Mouse (Mus musculus) hindbrain, embryonic 15.5 days (tissue): ENCODE data around the gene Vps39. TPM values are rescaled to one million over a fixed set of nuclear protein-coding genes. Genes with fewer than 3 reads are reported as not detected.

Source experiments
- ATAC-seq: fragments of 200-750 bp; cut with Nextera tagmentation; 2 replicates; pipeline ENCODE4 v1.8.0; 2017; ENCODE audit warnings: low read depth, moderate number of reproducible peaks, moderate TSS enrichment; ENCODE audit not compliant: low FRiP score
- H3K27ac ChIP-seq: fragments of 300-500 bp; sonication (generic); replicated peaks from 2 replicates; pipeline ENCODE4 v1.5.1; 2015; ENCODE audit warnings: mild to moderate bottlenecking, inconsistent platforms
- H3K27me3 ChIP-seq: fragments of 300-500 bp; sonication (generic); 2 replicates; pipeline ENCODE4 v1.6.1; 2015; ENCODE audit warnings: control low read depth, inconsistent platforms
- H3K36me3 ChIP-seq: fragments of 300-500 bp; sonication (generic); 2 replicates; pipeline ENCODE4 v1.6.1; 2015; ENCODE audit warnings: control low read depth, inconsistent platforms
- H3K4me1 ChIP-seq: fragments of 300-500 bp; sonication (generic); replicated peaks from 2 replicates; pipeline ENCODE4 v1.6.1; 2015; ENCODE audit warnings: control low read depth, inconsistent platforms
- H3K4me2 ChIP-seq: fragments of 300-500 bp; sonication (generic); 2 replicates; pipeline ENCODE4 v1.6.1; 2015; ENCODE audit warnings: moderate library complexity, mild to moderate bottlenecking, inconsistent platforms
- H3K4me3 ChIP-seq: fragments of 300-500 bp; sonication (generic); 2 replicates; pipeline ENCODE4 v1.5.1; 2015; ENCODE audit warnings: mild to moderate bottlenecking, inconsistent platforms
- H3K9ac ChIP-seq: fragments of 300-500 bp; sonication (generic); 2 replicates; pipeline ENCODE4 v1.6.1; 2015; ENCODE audit warnings: inconsistent platforms
- H3K9me3 ChIP-seq: fragments of 300-500 bp; sonication (generic); 2 replicates; pipeline ENCODE4 v1.6.1; 2016; ENCODE audit warnings: control low read depth, inconsistent platforms
- WGBS: fragments of 180-500 bp; shearing (Covaris S2); methylation state at CpG from one replicate; pipeline ENCODE4 v1.1.7; 2015; 5-methylcytosine and 5-hydroxymethylcytosine counted together
- polyA plus RNA-seq: library from polyadenylated mRNA; unstranded; fragments of >200 nt; fragmentation: Nextera tagmentation; extraction: Ambion mirVana; gene quantifications from 2 replicates; pipeline ENCODE4 v1.2.1, GENCODE M21; 2015

Vps39 gene
- 42.7 and 43.1 TPM in 2 replicates for polyA plus RNA-seq

DNA sequence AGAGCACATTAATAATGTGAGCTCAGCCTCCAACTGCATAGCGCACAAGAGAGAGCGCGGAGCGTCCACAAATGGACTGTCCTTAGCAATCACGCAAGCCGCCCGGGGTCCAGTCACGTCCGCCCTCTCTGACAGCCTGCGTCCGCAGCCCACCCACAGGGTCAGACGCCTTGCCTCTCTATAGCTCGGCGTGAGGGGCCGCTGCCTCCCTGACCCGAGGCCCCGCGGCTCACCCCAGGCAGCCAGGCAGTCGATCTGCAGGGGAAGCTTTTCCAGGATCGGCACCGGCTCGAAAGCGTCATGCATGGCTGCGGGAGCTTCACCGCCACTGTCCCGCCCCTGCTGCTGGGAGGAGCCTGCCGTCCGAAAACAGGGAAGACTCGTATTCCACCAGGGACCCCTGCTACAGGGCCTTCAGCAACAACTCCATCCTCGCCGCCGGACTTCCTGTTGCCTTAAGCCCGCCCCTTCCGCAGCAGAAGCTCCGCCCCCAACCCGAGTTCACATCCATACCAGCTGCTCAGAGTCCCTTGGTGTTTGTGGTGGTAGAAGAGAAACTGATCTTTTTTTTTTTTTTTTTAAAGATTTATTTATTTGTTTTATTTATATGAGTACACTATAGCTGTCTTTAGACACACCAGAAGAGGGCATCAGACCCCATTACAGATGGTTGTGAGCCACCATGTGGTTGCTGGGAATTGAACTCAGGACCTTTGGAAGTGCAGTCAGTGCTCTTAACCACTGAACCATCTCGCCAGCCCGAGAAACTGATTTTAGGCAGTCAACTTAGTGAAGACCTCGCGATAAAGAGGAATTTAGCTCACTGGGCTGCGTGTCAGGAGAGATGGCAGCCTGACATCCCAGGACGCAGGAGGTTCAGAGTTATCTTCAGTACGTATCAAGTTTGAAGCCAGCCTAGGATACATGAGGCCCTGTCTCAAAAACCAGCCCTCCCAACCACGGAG lies at the start of gene Vps39:
Vps39 (minus strand) TSS at position 456 of the 965 bp plus-strand sequence.
- peak; percentile 98 for ATAC-seq
- 11% methylated on average over 44 of the region's 44 CpGs for WGBS

DNA sequence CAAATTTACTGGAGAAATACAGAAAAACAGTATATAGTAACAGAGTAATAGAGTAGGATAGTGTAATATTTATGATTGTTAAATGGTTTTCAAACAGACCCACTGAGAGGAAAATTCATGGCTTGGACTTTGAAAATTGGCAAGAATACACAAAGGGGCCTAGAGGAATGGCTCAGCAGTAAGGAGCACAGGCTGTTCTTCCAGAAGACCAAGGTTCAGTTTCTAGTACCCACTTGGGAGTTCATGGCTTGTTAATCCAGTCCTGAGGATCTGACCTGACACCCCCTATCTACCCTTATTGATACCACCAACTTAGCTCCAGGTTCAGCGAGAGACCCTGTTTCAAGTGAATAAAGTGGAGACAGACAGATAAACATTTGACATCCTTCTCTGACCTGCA lies 45.0 kb upstream of the Vps39 start:
- Histone ChIP-seq H3K9ac (no peak overlapping the region), H3K36me3 (peaks cover 24% of the 10 kb centered on the region), H3K27me3 (no peaks in the 10 kb centered on the region), H3K4me2 (no peak overlapping the region), H3K27ac (no peak overlapping the region), H3K4me3 (no peak overlapping the region), H3K9me3 (no peaks in the 10 kb centered on the region), H3K4me1 (peaks cover 16% of the 10 kb centered on the region)
- 96% methylated on average over 1 of the region's 1 CpGs for WGBS
- no peak for ATAC-seq

More for the DNA sequence above, at the start of gene Vps39:
- Histone ChIP-seq H3K36me3 (peaks cover 35% of the 10 kb centered on the region), H3K4me1 (peaks cover 14% of the 10 kb centered on the region), H3K27ac (peak within 1 kb of the TSS; percentile 74), H3K4me3 (peak within 1 kb of the TSS; percentile 73), H3K27me3 (no peaks in the 10 kb centered on the region), H3K9me3 (no peaks in the 10 kb centered on the region), H3K4me2 (peak within 1 kb of the TSS; percentile 61), H3K9ac (peak within 1 kb of the TSS; percentile 77)

DNA sequence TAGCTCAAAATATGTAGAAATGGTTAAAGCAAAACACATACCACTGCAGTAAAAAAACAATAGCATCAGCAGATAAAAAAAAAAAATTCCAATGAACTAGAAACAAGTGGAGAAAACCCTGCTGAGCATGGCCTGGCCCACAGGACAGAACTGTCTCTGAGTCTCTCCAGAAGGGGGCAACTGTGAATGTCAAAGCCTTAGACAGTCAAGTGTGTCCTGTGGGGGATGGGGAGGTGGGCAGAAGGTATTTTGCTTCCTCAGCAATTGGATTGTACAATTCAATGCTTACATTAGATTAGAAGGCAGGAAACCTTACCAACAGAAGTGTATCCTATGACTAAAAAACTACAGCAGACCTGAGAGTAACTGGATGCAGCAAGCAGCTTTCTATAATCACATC lies 39.5 kb upstream of the Vps39 start:
- H3K27me3 ChIP-seq: no peaks in the 10 kb centered on the region
- no peaks in the 10 kb centered on the region for H3K9me3 ChIP-seq
- H3K9ac ChIP-seq: no peak overlapping the region
- ATAC-seq: no peak
- H3K27ac ChIP-seq: no peak overlapping the region
- H3K36me3 ChIP-seq: peaks cover 59% of the 10 kb centered on the region
- no peak overlapping the region for H3K4me2 ChIP-seq
- H3K4me3 ChIP-seq: no peak overlapping the region
- no peaks in the 10 kb centered on the region for H3K4me1 ChIP-seq

DNA sequence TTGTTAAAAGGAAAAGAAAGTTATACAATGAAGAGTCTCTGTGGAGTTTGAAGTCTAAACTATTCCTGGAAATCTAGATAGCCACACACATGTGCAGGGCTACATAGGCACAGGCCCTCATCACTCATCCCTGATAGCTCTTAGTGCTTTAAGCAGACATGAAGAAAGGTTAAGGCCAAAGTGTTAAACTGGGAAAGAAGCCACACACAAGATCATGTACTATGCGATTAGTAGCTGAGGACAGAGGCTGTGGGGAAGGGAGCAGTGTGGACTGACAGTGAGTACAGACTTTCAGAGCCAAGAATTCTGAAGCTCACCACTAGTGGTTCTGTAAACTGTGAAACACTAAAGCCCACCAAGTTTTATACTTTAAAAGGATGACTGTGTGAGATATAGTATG lies 38.0 kb upstream of the Vps39 start:
- Histone ChIP-seq H3K27ac (no peak overlapping the region), H3K9ac (no peak overlapping the region), H3K27me3 (no peaks in the 10 kb centered on the region), H3K4me1 (no peaks in the 10 kb centered on the region), H3K4me2 (no peak overlapping the region), H3K36me3 (peaks cover 55% of the 10 kb centered on the region), H3K9me3 (no peaks in the 10 kb centered on the region), H3K4me3 (no peak overlapping the region)
- 96% methylated on average over 1 of the region's 1 CpGs for WGBS
- no peak for ATAC-seq

DNA sequence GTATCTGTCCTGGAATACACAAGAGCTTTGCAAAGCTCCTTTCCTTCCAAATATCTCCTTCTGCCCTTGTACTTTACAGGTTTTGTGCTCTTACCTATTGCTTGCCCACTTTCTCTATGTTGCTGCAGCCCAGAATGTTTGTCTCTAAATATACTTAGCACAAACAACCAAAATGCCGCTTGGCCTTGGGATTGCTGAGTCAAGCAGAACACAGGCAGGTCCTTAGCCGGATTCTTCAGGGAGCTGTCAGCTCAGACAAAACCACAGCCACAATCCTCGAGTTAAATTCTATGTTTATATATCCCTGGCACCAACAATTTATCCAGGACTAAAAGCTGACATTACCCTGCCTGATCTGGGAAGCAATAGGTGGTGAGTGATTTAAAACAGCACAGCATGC lies 36.4 kb upstream of the Vps39 start:
- no peak overlapping the region for H3K9ac ChIP-seq
- WGBS: 85% methylated on average over 3 of the region's 3 CpGs
- H3K27ac ChIP-seq: no peak overlapping the region
- no peaks in the 10 kb centered on the region for H3K27me3 ChIP-seq
- no peak for ATAC-seq
- no peaks in the 10 kb centered on the region for H3K9me3 ChIP-seq
- no peak overlapping the region for H3K4me3 ChIP-seq
- peaks cover 46% of the 10 kb centered on the region for H3K36me3 ChIP-seq
- H3K4me1 ChIP-seq: no peaks in the 10 kb centered on the region
- no peak overlapping the region for H3K4me2 ChIP-seq

DNA sequence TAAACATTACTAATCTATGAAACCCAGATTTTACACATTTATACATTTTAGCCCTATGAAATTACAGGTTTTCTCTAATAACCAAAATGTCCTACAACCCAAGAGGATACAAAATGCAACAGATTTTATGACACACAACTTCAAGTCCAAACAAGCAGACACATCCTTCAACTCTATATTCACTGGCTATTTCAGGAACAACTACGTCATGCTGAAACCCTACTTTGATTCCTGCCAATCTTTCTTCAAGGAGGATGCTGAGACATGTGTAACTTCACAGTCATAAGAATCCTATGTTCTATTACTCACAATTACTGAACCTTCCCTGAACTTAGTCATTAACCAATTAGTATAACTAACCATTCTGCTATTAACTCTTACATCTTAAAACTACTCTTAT lies 34.4 kb upstream of the Vps39 start:
- Histone ChIP-seq H3K4me1 (no peaks in the 10 kb centered on the region), H3K4me2 (no peak overlapping the region), H3K9me3 (no peaks in the 10 kb centered on the region), H3K9ac (no peak overlapping the region), H3K36me3 (peaks cover 36% of the 10 kb centered on the region), H3K4me3 (no peak overlapping the region), H3K27ac (no peak overlapping the region), H3K27me3 (no peaks in the 10 kb centered on the region)
- WGBS: 96% methylated on average over 1 of the region's 1 CpGs
- no peak for ATAC-seq

DNA sequence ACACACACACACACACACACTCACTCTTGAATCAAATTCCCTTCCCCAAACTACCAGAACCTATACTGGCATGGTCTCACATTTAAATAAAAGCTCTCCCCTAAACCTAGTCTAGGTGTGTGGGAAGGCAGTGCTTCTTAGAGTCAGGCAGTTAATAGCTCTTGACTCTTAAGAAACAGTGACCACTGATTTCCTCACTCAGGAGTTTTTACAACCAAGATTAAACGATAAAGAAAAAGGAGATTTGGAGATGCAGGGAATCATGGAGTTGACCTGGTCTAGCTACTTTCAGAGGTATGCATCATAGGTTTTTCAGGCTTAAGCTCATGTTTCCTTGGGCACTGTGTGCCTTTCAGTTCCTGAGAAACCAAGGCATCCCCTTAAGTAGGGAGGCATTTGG lies 33.3 kb upstream of the Vps39 start:
- Histone ChIP-seq H3K4me1 (no peaks in the 10 kb centered on the region), H3K9me3 (no peaks in the 10 kb centered on the region), H3K4me2 (no peak overlapping the region), H3K9ac (no peak overlapping the region), H3K4me3 (no peak overlapping the region), H3K36me3 (peaks cover 35% of the 10 kb centered on the region), H3K27ac (no peak overlapping the region), H3K27me3 (no peaks in the 10 kb centered on the region)
- 97% methylated on average over 1 of the region's 1 CpGs for WGBS
- no peak for ATAC-seq

DNA sequence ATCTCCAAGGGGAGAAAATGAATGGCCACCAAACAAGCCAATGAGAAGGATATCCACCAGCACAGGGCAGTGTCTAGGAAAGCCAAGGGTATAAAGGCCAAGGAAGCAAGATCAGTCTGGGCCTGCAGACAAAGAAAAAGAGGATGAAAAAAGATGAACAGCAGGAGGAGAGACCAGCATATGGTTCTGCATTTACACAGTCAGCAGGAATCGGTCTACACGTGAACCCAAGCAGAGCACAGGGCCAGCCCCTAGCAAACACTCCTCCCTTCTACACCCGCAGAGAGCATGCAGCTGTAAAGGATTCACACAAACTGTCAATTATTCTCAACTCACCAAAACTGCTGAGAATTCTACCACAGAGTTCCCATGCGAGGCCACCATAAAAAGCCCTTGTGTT lies 20.9 kb upstream of the Vps39 start:
- H3K4me3 ChIP-seq: no peak overlapping the region
- no peak overlapping the region for H3K27ac ChIP-seq
- no peaks in the 10 kb centered on the region for H3K9me3 ChIP-seq
- no peak for ATAC-seq
- WGBS: 70% methylated on average over 4 of the region's 4 CpGs
- no peaks in the 10 kb centered on the region for H3K27me3 ChIP-seq
- no peaks in the 10 kb centered on the region for H3K4me1 ChIP-seq
- no peak overlapping the region for H3K9ac ChIP-seq
- H3K36me3 ChIP-seq: peaks cover 66% of the 10 kb centered on the region
- no peak overlapping the region for H3K4me2 ChIP-seq

DNA sequence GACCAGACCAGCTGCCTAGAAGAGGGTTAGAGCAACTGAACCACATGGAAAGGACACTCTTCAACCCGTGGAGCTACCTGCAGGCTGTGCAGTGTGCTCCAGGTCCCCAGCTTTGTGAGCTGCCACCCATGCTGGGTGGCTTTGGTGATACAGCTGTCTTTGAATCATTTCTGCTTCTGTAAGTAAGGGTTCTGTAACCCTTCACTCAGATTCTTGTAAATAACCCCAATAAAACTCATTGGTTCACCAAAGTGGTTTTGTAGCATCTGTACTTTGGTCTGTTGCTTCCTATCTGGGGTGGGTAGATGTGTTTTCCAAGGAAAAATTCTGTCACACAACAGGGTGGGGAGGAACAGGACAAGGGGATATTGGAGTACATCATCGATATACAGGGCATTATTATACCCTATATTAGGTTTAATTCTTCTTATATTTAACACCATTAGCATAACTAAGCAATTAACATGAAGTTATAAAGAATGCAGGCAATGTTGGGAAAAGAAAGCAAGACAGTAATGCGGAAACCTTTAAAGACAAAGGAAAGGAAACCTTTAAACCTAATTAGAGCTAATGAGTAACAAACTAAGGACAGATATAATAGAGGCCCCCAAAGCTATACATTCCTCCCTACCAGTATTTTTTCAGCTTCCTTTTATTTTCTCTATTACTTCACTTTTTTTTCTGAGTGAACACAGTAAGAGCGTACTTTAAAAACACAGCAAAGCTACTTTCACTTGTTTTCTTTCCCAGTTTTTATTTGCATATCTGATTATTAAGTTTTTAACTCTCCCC lies 14.7 kb upstream of the Vps39 start:
- no peaks in the 10 kb centered on the region for H3K4me1 ChIP-seq
- peaks cover 68% of the 10 kb centered on the region for H3K36me3 ChIP-seq
- no peaks in the 10 kb centered on the region for H3K27me3 ChIP-seq
- no peak for ATAC-seq
- 95% methylated on average over 4 of the region's 4 CpGs for WGBS
- no peak overlapping the region for H3K9ac ChIP-seq
- H3K27ac ChIP-seq: no peak overlapping the region
- H3K4me3 ChIP-seq: no peak overlapping the region
- no peaks in the 10 kb centered on the region for H3K9me3 ChIP-seq
- H3K4me2 ChIP-seq: no peak overlapping the region

DNA sequence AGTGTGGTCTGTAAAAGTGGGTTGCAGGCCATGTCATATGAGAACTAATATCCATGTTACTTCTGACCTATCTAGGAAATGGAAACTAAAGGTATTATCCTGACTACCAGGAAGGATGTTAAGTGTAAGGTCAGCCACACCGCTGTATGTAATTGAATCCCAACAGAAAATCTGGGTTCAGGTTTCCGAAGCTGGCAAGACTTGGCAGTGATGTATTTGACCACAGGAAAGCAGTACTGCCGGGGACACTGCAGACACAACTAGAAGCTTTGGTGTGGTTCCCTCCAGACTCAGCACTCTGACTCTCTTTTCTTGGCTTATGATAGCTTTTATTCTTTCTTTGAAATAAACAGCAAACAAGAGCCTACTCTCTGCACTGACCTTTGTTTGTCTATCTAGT lies 13.6 kb upstream of the Vps39 start:
- Histone ChIP-seq H3K9me3 (no peaks in the 10 kb centered on the region), H3K27ac (no peak overlapping the region), H3K4me1 (no peaks in the 10 kb centered on the region), H3K27me3 (no peaks in the 10 kb centered on the region), H3K36me3 (peaks cover 71% of the 10 kb centered on the region), H3K4me3 (no peak overlapping the region), H3K4me2 (no peak overlapping the region), H3K9ac (no peak overlapping the region)
- no peak for ATAC-seq
- 95% methylated on average over 3 of the region's 3 CpGs for WGBS

DNA sequence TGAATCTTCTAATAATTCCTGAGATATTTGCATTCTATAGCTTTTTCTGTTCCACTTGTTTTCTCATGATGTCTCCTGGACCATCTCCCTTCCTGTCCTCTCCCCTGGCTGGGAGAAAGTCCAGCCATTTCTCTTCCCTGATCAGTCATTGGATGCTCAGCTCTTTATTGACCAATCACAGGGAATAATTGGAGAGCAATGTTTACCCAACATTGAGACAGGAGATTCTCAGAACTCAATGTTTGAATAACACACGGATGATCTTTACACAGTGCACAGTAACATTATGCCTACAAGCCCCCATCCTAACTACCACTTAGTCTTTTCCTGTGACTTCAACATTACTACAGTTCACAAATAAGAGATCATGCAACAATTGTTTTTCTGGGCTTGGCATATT lies 7.5 kb upstream of the Vps39 start:
- Histone ChIP-seq H3K4me2 (no peak overlapping the region), H3K9ac (no peak overlapping the region), H3K4me1 (no peaks in the 10 kb centered on the region), H3K36me3 (peaks cover 59% of the 10 kb centered on the region), H3K9me3 (no peaks in the 10 kb centered on the region), H3K27ac (no peak overlapping the region), H3K4me3 (no peak overlapping the region), H3K27me3 (no peaks in the 10 kb centered on the region)
- no peak for ATAC-seq
- WGBS: 93% methylated on average over 1 of the region's 1 CpGs

DNA sequence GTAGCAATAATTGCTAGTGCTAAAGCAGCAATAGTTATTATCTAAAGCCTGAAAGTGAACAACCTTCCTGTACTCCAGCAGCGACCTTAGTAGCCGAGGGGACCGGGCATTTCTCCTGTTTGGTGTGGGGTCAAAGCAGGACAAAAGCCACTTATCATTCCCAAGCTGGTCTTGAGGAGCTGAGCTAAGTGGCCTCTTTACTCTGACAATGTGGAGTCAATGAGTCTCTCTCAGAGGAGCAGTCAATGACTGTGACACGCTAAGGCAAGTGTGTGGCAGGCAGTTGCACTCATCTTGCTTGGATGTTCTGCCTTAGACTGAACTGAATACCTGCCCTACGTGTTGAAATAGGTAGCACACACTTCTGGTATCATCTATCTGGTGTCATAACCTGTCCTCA lies 1.6 kb downstream of the Vps39 start:
- ATAC-seq: no peak
- no peak overlapping the region for H3K9ac ChIP-seq
- no peak overlapping the region for H3K27ac ChIP-seq
- 87% methylated on average over 5 of the region's 5 CpGs for WGBS
- H3K9me3 ChIP-seq: no peaks in the 10 kb centered on the region
- H3K36me3 ChIP-seq: peaks cover 43% of the 10 kb centered on the region
- H3K4me2 ChIP-seq: peak overlapping the region; percentile 61; the same call in 1 of the 2 replicates
- H3K27me3 ChIP-seq: no peaks in the 10 kb centered on the region
- no peak overlapping the region for H3K4me3 ChIP-seq
- peaks cover 14% of the 10 kb centered on the region for H3K4me1 ChIP-seq
